Mouse (Mus musculus) lung, postnatal 36 days (tissue): ENCODE data around the gene Cphx2.
"Not testable (repeated sequence)": the region's sequence is repeated elsewhere in the genome, so short reads cannot be mapped to it uniquely, and the experiment has no call there.

Experiments used
- DNase-seq: peaks from one replicate; pipeline ENCODE4 v3.0.0; 2022; ENCODE audit warnings: mixed read lengths

Gene Cphx2

GRCm38 (mm10) chr14:26081216-26081615, at the start of gene Cphx2:
Gene Cphx2 (plus strand): TSS chr14:26081516.
- DNase-seq: not testable (repeated sequence)

- not testable (repeated sequence) for DNase-seq
Measured at GRCm38 (mm10) chr14:26034364-26034763, 47.0 kb upstream of the Cphx2 start.

DNA sequence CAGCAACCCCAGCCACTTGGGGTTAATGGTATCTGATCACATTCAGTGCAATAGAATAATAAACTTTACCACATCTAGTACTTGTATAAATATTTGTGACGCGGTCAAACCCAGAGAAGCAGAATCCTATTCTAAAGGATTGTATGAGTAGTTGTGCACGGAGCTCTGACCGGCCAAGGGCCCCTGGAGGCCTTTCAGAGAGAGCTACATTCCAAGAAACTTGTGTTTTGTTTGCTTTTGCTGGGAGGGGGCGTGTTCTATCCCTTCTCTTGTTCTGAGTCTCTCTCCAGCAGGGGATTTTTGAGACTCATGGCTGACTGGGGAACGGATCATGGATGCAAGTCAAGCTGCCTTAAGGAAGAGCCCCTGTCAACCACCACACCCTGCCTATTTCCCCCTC, 45.9 kb upstream of the Cphx2 start:
- DNase-seq: not testable (repeated sequence)

GRCm38 (mm10) chr14:26042611-26043010, 38.7 kb upstream of the Cphx2 start, which contains the start of gene Gm9780:
Gene Gm9780 (minus strand): TSS chr14:26042711.
- DNase-seq: not testable (repeated sequence)

DNA sequence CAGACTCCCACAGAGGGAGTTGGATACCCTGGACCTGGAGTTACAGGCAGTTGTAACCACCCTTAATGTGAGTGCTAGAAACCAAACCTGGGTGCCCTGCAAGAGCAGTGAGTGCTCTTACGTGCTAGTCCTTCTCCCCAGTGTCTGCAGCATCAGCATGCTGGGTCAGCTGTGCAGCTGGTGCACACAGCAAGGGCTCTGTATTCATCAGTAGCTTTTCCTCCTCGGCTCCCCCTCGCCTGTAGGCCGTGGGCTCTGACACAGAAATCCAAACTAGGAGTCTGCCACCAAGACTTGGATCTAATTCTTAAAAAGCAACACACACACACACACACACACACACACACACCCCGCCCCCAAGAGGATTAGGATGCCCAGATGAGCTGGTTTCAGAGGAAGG, 36.3 kb upstream of the Cphx2 start:
- DNase-seq: not testable (repeated sequence)

DNA sequence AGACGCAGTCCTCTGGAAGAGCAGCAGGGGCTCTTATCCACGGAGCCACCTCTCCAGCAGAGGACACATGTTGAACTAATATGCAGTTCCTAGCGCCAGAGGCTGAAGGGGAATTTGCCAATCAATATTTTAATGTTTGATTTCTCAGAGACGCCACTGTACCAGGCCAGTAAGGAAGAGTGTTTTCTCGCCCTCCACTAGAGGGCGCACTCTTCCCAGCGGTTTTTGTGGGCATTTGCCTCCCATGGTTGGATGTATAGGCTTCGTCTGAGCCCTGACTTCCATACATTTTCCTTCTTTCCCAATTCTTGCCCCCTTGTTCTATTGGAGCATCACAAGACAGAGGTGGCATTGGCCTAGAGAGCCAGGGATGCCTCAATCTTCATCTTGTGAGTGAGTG, 34.3 kb upstream of the Cphx2 start:
- not testable (repeated sequence) for DNase-seq

DNA sequence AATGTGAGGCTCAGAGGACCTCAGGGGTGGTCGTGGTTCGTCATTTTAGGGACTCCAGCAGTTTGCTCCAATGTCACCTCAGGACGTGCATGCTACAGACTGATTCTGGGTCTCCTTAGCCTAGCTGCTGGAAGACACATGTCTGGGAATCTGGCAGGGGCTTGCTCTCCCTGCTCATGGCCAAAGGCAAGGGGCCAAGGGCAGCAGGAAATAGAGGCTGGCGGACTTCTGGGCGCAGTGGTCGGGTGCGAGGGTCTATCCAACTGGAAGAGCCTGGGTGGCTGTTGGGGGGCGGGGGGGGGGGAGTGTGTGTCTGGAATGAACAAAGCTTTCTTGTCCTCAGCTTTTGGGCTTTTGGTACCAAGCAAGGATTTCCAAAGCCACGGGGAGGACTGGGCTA, 32.5 kb upstream of the Cphx2 start:
- DNase-seq: not testable (repeated sequence)

DNA sequence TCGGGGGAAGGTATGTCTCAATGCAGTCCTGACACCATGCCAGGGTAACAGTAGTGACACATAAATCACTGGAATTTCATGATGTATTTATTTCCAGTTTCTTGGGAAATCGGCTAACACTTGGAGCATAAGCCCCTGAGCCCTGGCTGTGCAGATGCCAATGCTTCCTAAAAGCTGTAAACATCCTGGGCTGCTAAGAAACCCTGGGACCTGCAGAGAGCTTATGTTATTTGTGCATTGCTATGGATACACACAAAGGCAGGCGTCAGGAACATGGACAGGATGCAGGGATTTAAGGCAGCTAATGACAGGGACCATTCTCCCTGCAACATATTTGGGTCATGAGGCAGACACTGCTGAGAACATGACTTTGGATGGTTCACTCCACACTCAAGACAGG, 23.1 kb upstream of the Cphx2 start:
- not testable (repeated sequence) for DNase-seq

DNA sequence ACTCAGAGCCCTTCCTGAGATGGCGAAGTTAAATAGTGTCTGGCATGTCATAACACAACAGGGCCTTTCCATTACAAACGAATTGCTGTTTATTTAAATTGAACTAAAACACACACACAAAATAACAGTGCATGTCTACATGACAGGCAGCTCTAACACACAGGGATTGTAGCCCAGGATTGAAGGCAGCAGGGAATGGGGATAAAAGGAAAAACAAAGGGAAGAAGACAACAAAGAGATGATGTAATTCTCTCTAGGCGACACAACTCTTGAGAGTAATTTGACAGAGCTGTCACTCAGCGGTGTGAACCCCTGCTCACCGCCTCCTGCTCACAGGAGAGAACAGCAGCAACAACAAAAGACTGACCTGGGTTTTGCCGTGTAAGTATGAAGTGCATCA, 22.0 kb upstream of the Cphx2 start:
- DNase-seq: not testable (repeated sequence)

GRCm38 (mm10) chr14:26066574-26067324, 14.6 kb upstream of the Cphx2 start:
- not testable (repeated sequence) for DNase-seq

- not testable (repeated sequence) for DNase-seq
Measured at GRCm38 (mm10) chr14:26067325-26067633, 14.0 kb upstream of the Cphx2 start, which contains the start of gene Tmem254c. Gene Tmem254c (minus strand): TSS chr14:26067355.

- not testable (repeated sequence) for DNase-seq
Measured at GRCm38 (mm10) chr14:26076620-26077390, 4.5 kb upstream of the Cphx2 start.

GRCm38 (mm10) chr14:26081997-26082396, 681 bp downstream of the Cphx2 start, which contains the start of gene Cphx3:
Gene Cphx3 (plus strand): TSS chr14:26082297.
- DNase-seq: not testable (repeated sequence)

GRCm38 (mm10) chr14:26097622-26098021, 16.3 kb downstream of the Cphx2 start:
- DNase-seq: not testable (repeated sequence)

GRCm38 (mm10) chr14:26118150-26118549, 36.8 kb downstream of the Cphx2 start, which contains the start of gene Duxbl2:
Gene Duxbl2 (plus strand): TSS chr14:26118349.
- not testable (repeated sequence) for DNase-seq

- not testable (repeated sequence) for DNase-seq
Measured at GRCm38 (mm10) chr14:26118550-26119000, 37.3 kb downstream of the Cphx2 start.

- not testable (repeated sequence) for DNase-seq
Measured at GRCm38 (mm10) chr14:26119095-26119494, 37.8 kb downstream of the Cphx2 start.
